Mouse (Mus musculus) heart, postnatal 4 days (tissue): ENCODE measurements at regions not wholly inside any gene's neighbourhood (a gene's known extent, or its start where the extent isn't known, plus 50 kb on each side); places are given as distances from the start of the nearest gene placed in this dataset.

Source experiments
- DNase-seq: peaks from one replicate; pipeline ENCODE4 v3.0.0; 2021

DNA sequence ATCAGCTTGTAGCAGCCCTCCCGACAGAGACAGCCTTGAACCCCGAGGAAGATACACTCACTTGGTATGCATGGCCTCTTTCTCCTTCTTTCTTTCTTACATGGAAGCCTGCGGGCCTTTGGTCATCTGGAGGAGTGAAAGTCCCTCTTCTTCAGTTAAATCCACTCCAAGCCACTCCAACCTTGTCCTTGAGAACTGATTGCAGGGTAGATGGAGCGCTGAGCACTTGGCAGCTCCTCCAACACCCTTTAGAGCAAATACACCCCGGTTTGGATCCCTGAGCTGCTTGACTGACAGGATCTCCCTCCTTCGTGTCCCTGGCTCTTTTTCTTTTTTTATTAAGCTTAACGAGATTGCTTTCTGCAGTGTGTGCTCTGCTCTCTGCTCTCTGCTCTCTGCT is 173.3 kb upstream of the Fam19a5 start:
- DNase-seq, result no peak

DNA sequence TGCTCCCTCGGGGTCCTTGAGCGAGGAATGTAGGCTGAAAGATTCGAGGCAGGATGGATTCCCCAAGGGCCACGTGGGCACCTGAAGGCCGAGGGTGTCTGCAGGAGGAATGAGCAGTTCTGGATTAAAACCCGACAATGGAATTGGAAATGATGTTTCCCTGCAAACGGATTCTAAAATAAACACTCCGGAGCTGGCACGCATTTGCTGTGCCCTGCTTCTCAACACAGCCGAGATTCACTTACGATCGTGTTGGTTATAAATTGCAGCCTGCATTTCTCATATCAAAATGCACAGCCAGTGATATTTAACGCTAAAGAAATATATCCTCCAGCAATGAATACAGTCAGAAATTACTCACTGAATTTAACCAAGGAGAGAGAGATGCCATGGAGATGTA is 169.4 kb upstream of the Fam19a5 start:
- no peak for DNase-seq

- DNase-seq, result no peak
Observed at GRCm38 (mm10) chr15:87375596-87376194, 168.4 kb upstream of the Fam19a5 start.

DNA sequence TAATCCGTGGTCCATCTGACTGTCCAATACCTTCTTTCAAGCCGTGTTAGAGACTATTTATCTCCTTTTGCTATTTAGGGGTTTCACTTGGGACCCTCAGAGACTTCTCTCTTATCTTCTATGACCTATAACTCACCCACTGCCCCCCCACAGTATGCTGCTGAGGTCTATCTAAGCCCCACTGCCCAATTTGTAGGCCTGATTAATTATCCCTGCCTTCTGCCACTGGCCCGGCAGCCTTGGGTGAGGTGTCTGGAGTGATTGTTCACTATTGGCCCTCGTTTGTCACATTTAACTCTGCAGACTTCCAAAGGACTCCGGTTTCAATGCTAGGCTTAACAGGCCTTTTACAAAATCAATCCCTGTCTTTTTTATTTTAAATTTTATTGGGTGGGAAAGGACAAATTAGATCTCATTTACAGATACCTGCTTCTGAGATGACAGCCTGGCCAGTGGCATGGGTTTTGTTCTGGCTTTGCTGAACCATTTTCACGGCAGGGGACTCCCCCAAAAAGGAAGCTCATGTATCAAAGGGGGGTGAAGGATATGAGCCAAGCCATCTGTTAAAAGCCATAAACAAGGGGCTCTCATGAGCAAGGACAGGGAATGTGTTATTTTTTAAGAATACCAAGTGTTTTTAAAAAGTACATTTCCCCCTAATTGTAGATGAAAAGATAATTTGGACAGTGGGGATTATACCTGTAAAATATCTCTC is 160.4 kb upstream of the Fam19a5 start:
- no peak for DNase-seq

- DNase-seq, result no peak
Observed at GRCm38 (mm10) chr15:87384279-87385066, 159.6 kb upstream of the Fam19a5 start.

DNA sequence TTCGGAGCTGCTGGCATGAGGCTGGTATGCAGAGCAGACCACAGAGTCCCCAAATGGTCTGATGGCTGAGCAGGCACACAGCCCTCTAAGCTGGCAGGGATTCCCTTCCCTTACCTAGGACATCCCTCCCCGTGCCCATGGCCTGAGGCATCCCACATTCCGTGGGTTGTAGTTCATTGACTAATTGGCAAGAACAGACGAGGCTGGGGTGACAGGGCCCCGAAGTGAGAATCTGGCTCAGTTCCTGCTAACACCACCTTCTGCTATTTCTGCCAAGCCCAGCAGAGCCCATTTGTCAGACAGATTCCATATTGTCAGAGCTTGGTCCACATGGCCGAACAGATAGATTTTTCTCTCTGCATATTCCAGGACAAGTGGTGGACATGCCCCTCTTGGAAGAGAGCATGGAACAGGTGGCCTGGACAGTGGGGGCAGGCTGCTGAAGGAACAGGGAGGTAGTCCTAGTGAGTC is 157.6 kb upstream of the Fam19a5 start:
- no peak for DNase-seq

GRCm38 (mm10) chr15:87391395-87391794 is 152.7 kb upstream of the Fam19a5 start:
- DNase-seq, result no peak

DNA sequence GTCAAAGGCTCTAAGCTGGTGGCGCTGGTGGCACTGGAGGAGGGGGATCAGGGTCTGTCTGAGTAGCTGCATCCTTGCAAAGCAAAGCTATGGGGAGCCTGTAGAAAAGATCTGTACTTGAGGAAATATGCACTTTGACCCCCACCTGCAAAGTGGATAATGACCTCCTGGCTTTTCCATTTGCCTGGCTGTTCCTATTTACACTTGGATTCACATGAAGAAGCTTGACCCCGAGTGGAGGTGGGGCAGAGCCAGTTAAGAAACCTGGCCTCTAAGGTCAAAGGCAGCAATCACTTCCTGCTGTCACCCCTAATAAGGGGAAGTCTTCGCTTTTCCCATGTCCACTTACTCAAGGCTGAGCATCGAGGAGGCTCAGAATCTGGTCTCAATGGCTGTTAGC is 145.7 kb upstream of the Fam19a5 start:
- DNase-seq, result no peak

- no peak for DNase-seq
Observed at GRCm38 (mm10) chr15:87405689-87406088, 138.4 kb upstream of the Fam19a5 start.

GRCm38 (mm10) chr15:87411978-87412377 is 132.1 kb upstream of the Fam19a5 start:
- no peak for DNase-seq

GRCm38 (mm10) chr15:87415996-87416395 is 128.1 kb upstream of the Fam19a5 start:
- DNase-seq, result peak; percentile 5

- DNase-seq, result no peak
Observed at GRCm38 (mm10) chr15:87421743-87422142, 122.4 kb upstream of the Fam19a5 start.

DNA sequence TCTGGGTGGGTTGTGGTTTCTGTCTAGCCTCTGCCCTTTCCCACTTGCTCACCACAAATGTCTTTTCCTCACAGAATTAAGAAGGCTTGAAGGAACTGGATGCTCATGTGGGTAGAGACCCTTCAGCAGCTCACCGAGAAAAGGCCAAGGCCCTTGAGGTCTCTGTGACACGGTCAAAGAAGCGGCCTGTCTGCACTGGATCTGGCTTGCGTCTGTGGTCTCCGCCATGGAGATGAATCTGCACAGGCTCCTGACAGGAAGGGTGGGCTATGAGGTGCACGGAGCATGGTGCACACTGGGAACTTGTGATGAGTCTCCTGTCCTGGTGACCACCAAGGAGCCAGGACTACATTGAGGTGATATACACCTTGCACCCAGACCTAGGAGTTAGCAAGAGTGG is 110.8 kb upstream of the Fam19a5 start:
- DNase-seq, result no peak

GRCm38 (mm10) chr15:87433901-87434300 is 110.2 kb upstream of the Fam19a5 start:
- no peak for DNase-seq

DNA sequence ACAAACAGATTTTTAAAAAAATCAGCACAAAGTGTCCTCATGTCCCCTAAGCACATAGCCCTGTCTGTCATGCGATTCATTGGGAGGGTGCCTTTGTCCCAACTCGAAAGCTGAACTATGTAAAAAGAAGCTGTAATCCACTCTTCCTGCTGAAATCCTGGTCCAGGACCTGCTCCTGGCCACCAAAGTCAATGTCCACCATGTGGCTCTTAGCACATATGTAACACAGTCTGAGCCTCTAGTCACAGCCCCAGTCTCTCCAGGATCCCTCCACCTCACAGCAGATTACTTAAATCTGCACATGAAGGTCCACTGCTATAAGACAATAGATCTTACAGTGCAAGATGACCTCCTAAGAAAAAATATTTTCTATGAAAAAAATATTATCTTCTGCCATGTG is 108.5 kb upstream of the Fam19a5 start:
- no peak for DNase-seq

- no peak for DNase-seq
Observed at GRCm38 (mm10) chr15:87437611-87438010, 106.5 kb upstream of the Fam19a5 start.

GRCm38 (mm10) chr15:87458932-87459331 is 85.2 kb upstream of the Fam19a5 start:
- DNase-seq, result no peak

GRCm38 (mm10) chr15:87476247-87476646 is 67.9 kb upstream of the Fam19a5 start:
- DNase-seq, result no peak

GRCm38 (mm10) chr15:87476862-87477490 is 67.1 kb upstream of the Fam19a5 start:
- DNase-seq, result no peak

DNA sequence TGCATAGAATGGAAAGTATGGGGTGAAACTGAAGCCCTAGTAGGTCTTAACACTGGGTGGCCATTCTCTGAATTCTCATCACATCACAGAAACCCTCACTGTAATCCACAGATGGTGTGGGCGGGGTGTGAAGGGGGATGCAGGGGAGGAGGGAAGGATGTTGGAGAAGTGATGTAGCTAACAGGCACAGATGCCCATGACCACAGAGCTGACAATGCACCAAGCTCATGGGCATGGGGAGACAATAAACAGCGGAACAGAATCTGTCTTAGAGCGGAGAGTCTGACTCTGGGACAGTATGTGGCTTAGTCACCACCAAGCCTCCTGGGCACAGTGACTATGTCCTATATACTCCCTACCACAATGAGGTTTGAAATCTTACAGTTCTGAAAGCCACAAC is 63.3 kb upstream of the Fam19a5 start:
- no peak for DNase-seq
